Mouse (Mus musculus): ENCODE results near the gene Kcnh6. TPM values are rescaled to one million over a fixed set of nuclear protein-coding genes. Genes with fewer than 3 reads are reported as not detected.

Kcnh6 gene
- 3.9 and 4.3 TPM in 2 replicates for polyA plus RNA-seq (2012; rRNA removed)

- Histone ChIP-seq H3K4me3 (ENCODE audit: control insufficient read depth, insufficient read depth, low read length) (no peak within 1 kb of the TSS), H3K27me3 (ENCODE audit: control insufficient read depth, insufficient read depth, low read length) (no peaks in the 10 kb centered on the region), H3K36me3 (ENCODE audit: control insufficient read depth, insufficient read depth, low read length) (no peaks in the 10 kb centered on the region), H3K4me1 (replicated peaks; ENCODE audit: control insufficient read depth, insufficient read depth, low read length) (0 out of 2 replicates have a peak, but pooled peaks cover 3% of the 10 kb centered on the region), H3K27ac (ENCODE audit: control insufficient read depth, insufficient read depth, low read length) (no peak within 1 kb of the TSS)
- peak; percentile 76 for DNase-seq
- no peak for TF ChIP-seq CTCF (IDR thresholded peaks at IDR 0.05; ENCODE audit: borderline replicate concordance, control insufficient read depth, extremely low read depth, insufficient read depth, low read length, poor library complexity)
- TF ChIP-seq POLR2A (IDR thresholded peaks at IDR 0.05; ENCODE audit: control insufficient read depth, extremely low read depth, insufficient read depth, low read length, poor library complexity), result no peak
- WGBS, result 1% methylated on average over 25 of the region's 25 CpGs
Observed at GRCm38 (mm10) chr11:106007821-106008220, at the start of gene Kcnh6. Gene Kcnh6 (plus strand): TSS chr11:106008124.

GRCm38 (mm10) chr11:105958566-105958965 is 49.4 kb upstream of the Kcnh6 start:
- Histone ChIP-seq H3K36me3 (ENCODE audit: control insufficient read depth, insufficient read depth, low read length) (no peaks in the 10 kb centered on the region), H3K27me3 (ENCODE audit: control insufficient read depth, insufficient read depth, low read length) (no peaks in the 10 kb centered on the region), H3K27ac (ENCODE audit: control insufficient read depth, insufficient read depth, low read length) (no peak overlapping the region), H3K4me1 (replicated peaks; ENCODE audit: control insufficient read depth, insufficient read depth, low read length) (no peaks in the 10 kb centered on the region; the same call in 1 of the 2 replicates), H3K4me3 (ENCODE audit: control insufficient read depth, insufficient read depth, low read length) (no peak overlapping the region)
- DNase-seq, result no peak
- TF ChIP-seq POLR2A (IDR thresholded peaks at IDR 0.05; ENCODE audit: control insufficient read depth, extremely low read depth, insufficient read depth, low read length, poor library complexity), result no peak
- no peak for TF ChIP-seq CTCF (IDR thresholded peaks at IDR 0.05; ENCODE audit: borderline replicate concordance, control insufficient read depth, extremely low read depth, insufficient read depth, low read length, poor library complexity)
- WGBS, result 69% methylated on average over 1 of the region's 1 CpGs

- DNase-seq, result no peak
- no peak for TF ChIP-seq CTCF (IDR thresholded peaks at IDR 0.05; ENCODE audit: borderline replicate concordance, control insufficient read depth, extremely low read depth, insufficient read depth, low read length, poor library complexity)
- no peak for TF ChIP-seq POLR2A (IDR thresholded peaks at IDR 0.05; ENCODE audit: control insufficient read depth, extremely low read depth, insufficient read depth, low read length, poor library complexity)
Observed at GRCm38 (mm10) chr11:105959355-105959754, 48.6 kb upstream of the Kcnh6 start.

GRCm38 (mm10) chr11:105964691-105965090 is 43.2 kb upstream of the Kcnh6 start:
- no peak for DNase-seq
- no peak for TF ChIP-seq POLR2A (IDR thresholded peaks at IDR 0.05; ENCODE audit: control insufficient read depth, extremely low read depth, insufficient read depth, low read length, poor library complexity)
- no peak for TF ChIP-seq CTCF (IDR thresholded peaks at IDR 0.05; ENCODE audit: borderline replicate concordance, control insufficient read depth, extremely low read depth, insufficient read depth, low read length, poor library complexity)
- H3K4me3 ChIP-seq (ENCODE audit: control insufficient read depth, insufficient read depth, low read length), result no peak overlapping the region
- peaks cover 6% of the 10 kb centered on the region; the same call in 1 of the 2 replicates for H3K27me3 ChIP-seq (ENCODE audit: control insufficient read depth, insufficient read depth, low read length)
- peaks cover 3% of the 10 kb centered on the region for H3K4me1 ChIP-seq (replicated peaks; ENCODE audit: control insufficient read depth, insufficient read depth, low read length)
- H3K36me3 ChIP-seq (ENCODE audit: control insufficient read depth, insufficient read depth, low read length), result no peaks in the 10 kb centered on the region
- 74% methylated on average over 5 of the region's 5 CpGs for WGBS
- H3K27ac ChIP-seq (ENCODE audit: control insufficient read depth, insufficient read depth, low read length), result no peak overlapping the region

More at GRCm38 (mm10) chr11:105959355-105959754, 48.6 kb upstream of the Kcnh6 start:
- no peaks in the 10 kb centered on the region; the same call in 1 of the 2 replicates for H3K4me1 ChIP-seq (replicated peaks; ENCODE audit: control insufficient read depth, insufficient read depth, low read length)
- no peaks in the 10 kb centered on the region for H3K27me3 ChIP-seq (ENCODE audit: control insufficient read depth, insufficient read depth, low read length)
- H3K27ac ChIP-seq (ENCODE audit: control insufficient read depth, insufficient read depth, low read length), result no peak overlapping the region
- no peaks in the 10 kb centered on the region for H3K36me3 ChIP-seq (ENCODE audit: control insufficient read depth, insufficient read depth, low read length)
- 2% methylated on average over 17 of the region's 17 CpGs for WGBS
- no peak overlapping the region for H3K4me3 ChIP-seq (ENCODE audit: control insufficient read depth, insufficient read depth, low read length)

GRCm38 (mm10) chr11:105966288-105966687 is 41.6 kb upstream of the Kcnh6 start:
- Histone ChIP-seq H3K4me3 (ENCODE audit: control insufficient read depth, insufficient read depth, low read length) (no peak overlapping the region), H3K27ac (ENCODE audit: control insufficient read depth, insufficient read depth, low read length) (no peak overlapping the region), H3K36me3 (ENCODE audit: control insufficient read depth, insufficient read depth, low read length) (no peaks in the 10 kb centered on the region), H3K27me3 (ENCODE audit: control insufficient read depth, insufficient read depth, low read length) (peaks cover 6% of the 10 kb centered on the region; the same call in 1 of the 2 replicates), H3K4me1 (replicated peaks; ENCODE audit: control insufficient read depth, insufficient read depth, low read length) (peaks cover 3% of the 10 kb centered on the region)
- WGBS, result 77% methylated on average over 4 of the region's 4 CpGs
- TF ChIP-seq POLR2A (IDR thresholded peaks at IDR 0.05; ENCODE audit: control insufficient read depth, extremely low read depth, insufficient read depth, low read length, poor library complexity), result no peak
- TF ChIP-seq CTCF (IDR thresholded peaks at IDR 0.05; ENCODE audit: borderline replicate concordance, control insufficient read depth, extremely low read depth, insufficient read depth, low read length, poor library complexity), result no peak
- DNase-seq, result no peak

GRCm38 (mm10) chr11:105967741-105968574 is 40.0 kb upstream of the Kcnh6 start, which contains the start of gene Ace:
Gene Ace (plus strand): TSS chr11:105967945.
- TF ChIP-seq POLR2A (IDR thresholded peaks at IDR 0.05; ENCODE audit: control insufficient read depth, extremely low read depth, insufficient read depth, low read length, poor library complexity), result no peak
- TF ChIP-seq CTCF (IDR thresholded peaks at IDR 0.05; ENCODE audit: borderline replicate concordance, control insufficient read depth, extremely low read depth, insufficient read depth, low read length, poor library complexity), result no peak

More at GRCm38 (mm10) chr11:105967741-105968574, 40.0 kb upstream of the Kcnh6 start, which contains the start of gene Ace:
- DNase-seq, result no peak
- Histone ChIP-seq H3K27me3 (ENCODE audit: control insufficient read depth, insufficient read depth, low read length) (peaks cover 6% of the 10 kb centered on the region; the same call in 1 of the 2 replicates), H3K4me3 (ENCODE audit: control insufficient read depth, insufficient read depth, low read length) (peak within 1 kb of the TSS; percentile 21; the same call in 1 of the 2 replicates), H3K4me1 (replicated peaks; ENCODE audit: control insufficient read depth, insufficient read depth, low read length) (peaks cover 3% of the 10 kb centered on the region), H3K27ac (ENCODE audit: control insufficient read depth, insufficient read depth, low read length) (no peak within 1 kb of the TSS), H3K36me3 (ENCODE audit: control insufficient read depth, insufficient read depth, low read length) (no peaks in the 10 kb centered on the region)
- WGBS, result 4% methylated on average over 76 of the region's 76 CpGs

Measured in thymus, adult 2 months (tissue).